ENCODE assay signal across 8 mouse cellular contexts in genomic region chr4:120731030-120731644, GRCm38 (mm10). TPM values are rescaled to one million over a fixed set of nuclear protein-coding genes. Genes with fewer than 3 reads are reported as not detected.
A peak's percentile ranks its signal among the peaks of the same experiment; 100 is the strongest.
DNase-seq lines count a peak whose midpoint lies in the region; ATAC-seq and TF ChIP-seq lines count a peak whose summit lies in the region.

No protein-coding gene starts in this region.

- H3K27me3 ChIP-seq in E14TG2a.4 (ENCODE audit: insufficient read depth, low read length) = peaks cover 96% of the 10 kb centered on the region
- peaks cover 6% of the 10 kb centered on the region; the same call in 1 of the 2 replicates for H3K27me3 ChIP-seq in embryonic facial prominence, embryonic 14.5 days (replicated peaks; ENCODE audit: control insufficient read depth, insufficient read depth, low read length)
- H3K27me3 ChIP-seq in heart, embryonic 14.5 days (ENCODE audit: control insufficient read depth, insufficient read depth, low read length) = peaks cover 21% of the 10 kb centered on the region
- no peaks in the 10 kb centered on the region for H3K27me3 ChIP-seq in kidney, postnatal 0 days (ENCODE audit: insufficient read depth, low read length)

- under 1% methylated on average over 37 of the region's 40 CpGs for WGBS in embryonic facial prominence, embryonic 14.5 days
- under 1% methylated on average over 40 of the region's 40 CpGs for WGBS in heart, embryonic 14.5 days
- WGBS in kidney, postnatal 0 days = under 1% methylated on average over 40 of the region's 40 CpGs
- under 1% methylated on average over 40 of the region's 40 CpGs for WGBS in macrophage (ENCODE audit: missing documents)

- H3K79me2 ChIP-seq in macrophage (ENCODE audit: inconsistent target) = no peaks in the 10 kb centered on the region

- peak overlapping the region; percentile 95 for H3K4me2 ChIP-seq in embryonic facial prominence, embryonic 14.5 days (ENCODE audit: low read depth, low read length)
- peak overlapping the region; percentile 93 for H3K4me2 ChIP-seq in heart, embryonic 14.5 days (ENCODE audit: low read length)
- peak overlapping the region; percentile 92 for H3K4me2 ChIP-seq in kidney, postnatal 0 days (ENCODE audit: low read length)

- peaks cover 29% of the 10 kb centered on the region for H3K4me1 ChIP-seq in E14TG2a.4 (replicated peaks; ENCODE audit: low read depth, low read length)
- peaks cover 12% of the 10 kb centered on the region for H3K4me1 ChIP-seq in embryonic facial prominence, embryonic 14.5 days (ENCODE audit: control insufficient read depth, insufficient read depth, low read length)
- H3K4me1 ChIP-seq in heart, embryonic 14.5 days (ENCODE audit: control insufficient read depth in 2 of 2, insufficient read depth in 2 of 2, low read length in 2 of 2) = peaks cover 18 to 20% of the 10 kb centered on the region in 2 experiments
- H3K4me1 ChIP-seq in kidney, postnatal 0 days (replicated peaks; ENCODE audit: insufficient read depth, low read length) = no peaks in the 10 kb centered on the region

- TF ChIP-seq CTCF in E14TG2a.4 (conservative IDR thresholded peaks at IDR 0.05; ENCODE audit: low read length) = no peak
- no peak for TF ChIP-seq CTCF in kidney, postnatal 0 days (IDR thresholded peaks at IDR 0.05; ENCODE audit: low read depth)

- H3K9ac ChIP-seq in embryonic facial prominence, embryonic 14.5 days (ENCODE audit: low read depth, low read length) = peak overlapping the region; percentile 60
- peak overlapping the region; percentile 70 for H3K9ac ChIP-seq in heart, embryonic 14.5 days (ENCODE audit: low read length)
- peak overlapping the region; percentile 46; the same call in 1 of the 2 replicates for H3K9ac ChIP-seq in kidney, postnatal 0 days (ENCODE audit: low read depth, low read length)

- H3K36me3 ChIP-seq in E14TG2a.4 (ENCODE audit: insufficient read depth, low read length) = no peaks in the 10 kb centered on the region
- no peaks in the 10 kb centered on the region for H3K36me3 ChIP-seq in embryonic facial prominence, embryonic 14.5 days (ENCODE audit: control insufficient read depth, insufficient read depth, low read length)
- no peaks in the 10 kb centered on the region for H3K36me3 ChIP-seq in heart, embryonic 14.5 days (ENCODE audit: control insufficient read depth, insufficient read depth, low read length)
- H3K36me3 ChIP-seq in kidney, postnatal 0 days (ENCODE audit: insufficient read depth, low read length) = no peaks in the 10 kb centered on the region
- H3K36me3 ChIP-seq in macrophage (ENCODE audit: inconsistent target) = no peaks in the 10 kb centered on the region

- peak overlapping the region; percentile 75 for H3K4me3 ChIP-seq in E14TG2a.4 (replicated peaks; ENCODE audit: low read length)
- peak overlapping the region; percentile 48 for H3K4me3 ChIP-seq in embryonic facial prominence, embryonic 14.5 days (ENCODE audit: low read depth, low read length)
- peak overlapping the region; percentile 51 to 55 for H3K4me3 ChIP-seq in heart, embryonic 14.5 days (ENCODE audit: control insufficient read depth in 1 of 2, insufficient read depth in 1 of 2, low read depth in 1 of 2, low read length in 2 of 2)
- H3K4me3 ChIP-seq in kidney, postnatal 0 days (replicated peaks; ENCODE audit: low read depth, low read length) = peak overlapping the region; percentile 45
- H3K4me3 ChIP-seq in macrophage (ENCODE audit: inconsistent target) = peak overlapping the region; percentile 25

- ATAC-seq in embryonic facial prominence, embryonic 14.5 days (ENCODE audit: low read depth) = peak; percentile 90
- peak; percentile 84 for ATAC-seq in heart, embryonic 14.5 days (ENCODE audit: insufficient number of reproducible peaks, insufficient read depth, low FRiP score, low read depth)
- peak; percentile 85 for ATAC-seq in kidney, postnatal 0 days (replicated peaks; ENCODE audit: low FRiP score, low read depth)
- no peak for ATAC-seq in monocyte, adult 5-6 weeks (replicated peaks; ENCODE audit: insufficient number of reproducible peaks, low FRiP score, low TSS enrichment, poor library complexity, severe bottlenecking)

- peak; percentile 80 for DNase-seq in adrenal gland, postnatal 25 days
- DNase-seq in embryonic facial prominence, embryonic 14.5 days (ENCODE audit: low spot score) = peak; percentile 82
- DNase-seq in kidney, postnatal 0 days (ENCODE audit: low spot score) = peak; percentile 76
- DNase-seq in spleen, adult 18-20 months = peak; percentile 32 to 61

- no peak overlapping the region for H3K27ac ChIP-seq in embryonic facial prominence, embryonic 14.5 days (replicated peaks; ENCODE audit: low read depth, low read length)
- no peak overlapping the region for H3K27ac ChIP-seq in heart, embryonic 14.5 days (replicated peaks in 1 of 2; ENCODE audit: control insufficient read depth in 1 of 2, insufficient read depth in 1 of 2, low read depth in 2 of 2, low read length in 2 of 2)
- no peak overlapping the region for H3K27ac ChIP-seq in kidney, postnatal 0 days
- no peak overlapping the region for H3K27ac ChIP-seq in macrophage

- no peaks in the 10 kb centered on the region for H3K9me3 ChIP-seq in E14TG2a.4 (ENCODE audit: low read length)
- H3K9me3 ChIP-seq in embryonic facial prominence, embryonic 14.5 days (ENCODE audit: control insufficient read depth, low read length) = no peaks in the 10 kb centered on the region
- H3K9me3 ChIP-seq in heart, embryonic 14.5 days (ENCODE audit: control insufficient read depth, low read length) = no peaks in the 10 kb centered on the region
- no peaks in the 10 kb centered on the region for H3K9me3 ChIP-seq in kidney, postnatal 0 days (replicated peaks; ENCODE audit: low read length)

RNA-seq across cellular contexts. Expression of gene Kcnq4, which starts 17.3 kb away (rescaled TPM):
- total RNA-seq in adrenal gland, postnatal 25 days (2021) = 1.5 and 2.0 TPM in 2 replicates
- 3.2 and 3.9 TPM in 2 replicates for polyA plus RNA-seq in embryonic facial prominence, embryonic 14.5 days (2014; fragmentation: Nextera tagmentation; extraction: Ambion mirVana)
- 0.24 and 0.54 TPM in 2 replicates for polyA plus RNA-seq in heart, embryonic 14.5 days (2014; fragmentation: Nextera tagmentation; extraction: Ambion mirVana)
- 0.52 and 0.67 TPM in 2 replicates for polyA plus RNA-seq in kidney, postnatal 0 days (2015; fragmentation: Nextera tagmentation; extraction: Ambion mirVana)
- not detected for total RNA-seq in macrophage (2018; cell fraction: chromatin; rRNA removed)
- not detected for total RNA-seq in macrophage (2018; cell fraction: cytosol; rRNA removed)
- not detected for total RNA-seq in macrophage (2018; cell fraction: nucleus; rRNA removed)
- not detected in 3 replicates for polyA plus RNA-seq in macrophage (2018)
- not detected in 3 replicates for total RNA-seq in monocyte, adult 5-6 weeks (2017)

Comparison
In these comparisons a context has a peak if more than half of its experiments do, and no peak if none do; other contexts are left out.
1. H3K4me3 ChIP-seq: peak in every context shown above with its lines; median percentile 75 in E14TG2a.4; 53 in heart, embryonic 14.5 days; 48 in embryonic facial prominence, embryonic 14.5 days; 45 in kidney, postnatal 0 days; 25 in macrophage.